Mouse (Mus musculus) liver, postnatal 0 days (tissue): Measurements from ENCODE around the gene Robo2.

Experiments
- CTCF ChIP-seq: sonication (generic); IDR thresholded peaks from 2 replicates; pipeline ENCODE4 v1.5.1; 2016; ENCODE audit warnings: antibody characterized with exemption, low read depth
- EP300 ChIP-seq: IDR thresholded peaks from 2 replicates; pipeline ENCODE4 v1.6.1; 2016; ENCODE audit warnings: antibody characterized with exemption, low read depth, mild to moderate bottlenecking

GRCm38 (mm10) chr16:74420324-74420723 is 8.7 kb upstream of the Robo2 start:
- TF ChIP-seq CTCF (no peak), EP300 (no peak)
